Mouse (Mus musculus) cerebellum, postnatal 4 days (tissue): ENCODE results near the gene Plxnd1.

ENCODE experiments used
- DNase-seq, 2 experiments: peaks; one replicate each; pipeline ENCODE4 v3.0.0; 2022; ENCODE audit warnings: low spot score in 2 of 2, mixed read lengths in 1 of 2

The Plxnd1 gene

DNA sequence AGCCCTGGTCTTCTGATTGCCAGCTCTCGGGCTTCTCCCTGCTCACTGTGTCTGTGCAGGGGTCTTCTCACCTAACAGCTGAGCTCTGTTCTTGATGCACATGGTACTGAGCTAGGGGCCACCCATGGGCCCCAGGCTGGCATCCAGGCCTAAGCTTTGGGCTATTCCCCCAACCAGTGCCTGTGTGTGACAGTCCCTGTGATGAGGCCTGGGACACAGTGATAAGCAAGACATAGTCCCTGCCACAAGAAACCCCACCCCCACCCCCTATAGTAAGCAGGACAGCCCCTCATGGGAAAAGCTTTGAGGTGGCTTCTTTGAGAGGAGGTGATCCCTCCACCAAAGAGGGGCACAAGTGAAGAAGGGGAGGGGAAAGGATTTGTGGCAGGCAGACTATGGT is 76.2 kb downstream of the Plxnd1 start:
- DNase-seq, result no peak

- DNase-seq, result no peak
These were observed 78.2 kb downstream of the Plxnd1 start for GRCm38 (mm10) chr6:115916611-115917010.

DNA sequence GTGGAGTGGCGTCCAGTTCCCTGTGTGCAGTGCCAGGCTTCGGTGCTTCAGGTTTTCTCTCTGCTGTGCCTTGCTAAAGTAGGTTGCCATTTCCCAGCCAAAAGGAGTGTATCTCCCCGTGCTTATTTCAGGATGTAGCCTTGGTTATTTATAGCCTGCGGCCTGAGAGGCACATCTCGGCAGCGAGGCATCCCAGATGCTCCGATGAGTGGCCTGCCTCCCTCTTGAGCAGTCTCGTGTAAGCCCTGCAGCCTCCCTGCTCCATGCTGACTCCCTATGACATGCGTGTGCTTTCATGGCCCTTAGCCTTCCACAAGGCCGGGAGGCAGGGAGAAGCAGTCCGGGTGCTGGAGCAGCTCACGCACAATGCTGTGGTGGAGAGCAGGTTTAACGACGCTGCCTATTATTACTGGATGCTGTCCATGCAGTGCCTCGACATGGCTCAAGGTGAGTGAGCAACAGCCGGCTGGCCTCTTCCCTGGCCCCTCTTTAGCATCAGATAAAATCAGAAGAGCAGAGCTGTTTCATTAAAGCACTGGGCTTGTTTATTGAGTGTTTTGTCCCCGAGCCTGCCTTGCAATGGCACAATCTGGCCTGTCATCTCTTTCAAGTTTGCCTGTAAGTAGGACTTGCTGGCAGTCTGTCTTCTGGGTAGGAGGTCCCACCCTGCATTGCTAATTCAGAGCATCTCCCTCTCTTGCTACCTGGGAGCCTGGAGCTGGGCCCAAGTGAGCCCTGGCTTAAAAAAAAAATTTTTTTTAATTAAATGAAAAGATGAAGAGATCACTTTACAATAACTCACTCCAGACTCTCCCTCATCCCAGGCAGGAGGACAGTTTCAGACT is 79.0 kb downstream of the Plxnd1 start:
- DNase-seq, result no peak

DNA sequence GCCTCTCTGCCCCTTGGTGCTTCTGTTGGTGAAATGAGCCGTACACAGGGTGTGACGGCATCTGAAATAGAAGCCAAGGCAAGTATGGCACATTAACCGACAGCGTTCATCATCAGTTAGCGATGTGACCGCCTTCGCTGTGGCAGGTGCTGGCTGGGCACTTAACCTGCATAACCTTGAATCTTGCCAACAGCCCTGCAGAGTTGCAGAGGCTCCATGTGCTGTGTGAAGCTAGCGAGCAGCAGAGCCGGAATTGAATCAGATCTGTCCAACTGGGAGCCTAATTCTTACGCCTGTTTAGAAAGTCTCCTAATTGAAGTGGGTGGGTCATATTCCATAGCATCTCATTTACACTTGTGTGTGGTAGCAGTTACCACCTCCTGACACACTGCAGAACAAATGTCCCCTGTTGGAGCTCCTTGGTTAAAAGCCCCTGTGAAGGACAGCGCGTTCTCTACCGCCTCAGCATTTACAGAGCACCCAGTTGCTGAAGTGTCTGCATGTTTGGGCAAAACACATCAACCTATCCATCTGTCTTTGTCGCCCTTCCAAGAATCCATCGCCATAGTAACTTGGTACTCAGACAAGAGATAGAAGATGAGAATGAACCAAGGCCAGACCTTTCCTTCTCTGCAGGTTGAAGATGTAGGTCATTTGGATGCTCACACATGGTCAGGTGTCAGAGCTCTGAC is 80.1 kb downstream of the Plxnd1 start:
- peak in 1 of 2 experiments; percentile 46 for DNase-seq

DNA sequence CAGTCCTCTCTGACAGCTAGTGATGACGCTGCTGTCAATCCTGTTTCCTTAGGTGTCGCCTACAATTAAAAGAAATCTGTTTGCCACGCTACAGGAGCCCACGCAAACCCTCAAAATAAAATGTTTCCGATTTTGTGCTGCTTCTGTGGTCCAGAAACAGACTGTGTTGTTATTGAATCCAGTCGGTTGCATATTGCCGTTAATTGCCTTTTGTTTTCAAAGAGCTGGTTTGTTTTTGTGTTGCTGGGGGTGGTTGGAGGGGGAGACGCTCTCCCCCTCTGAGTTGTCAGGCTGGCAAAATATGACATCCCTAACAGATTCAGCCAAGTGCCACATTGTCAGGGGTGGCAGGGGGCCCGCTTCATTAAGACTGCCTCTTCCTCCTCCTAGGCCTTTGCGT is 81.3 kb downstream of the Plxnd1 start:
- DNase-seq, result no peak

GRCm38 (mm10) chr6:115911763-115912162 is 83.0 kb downstream of the Plxnd1 start:
- no peak for DNase-seq

DNA sequence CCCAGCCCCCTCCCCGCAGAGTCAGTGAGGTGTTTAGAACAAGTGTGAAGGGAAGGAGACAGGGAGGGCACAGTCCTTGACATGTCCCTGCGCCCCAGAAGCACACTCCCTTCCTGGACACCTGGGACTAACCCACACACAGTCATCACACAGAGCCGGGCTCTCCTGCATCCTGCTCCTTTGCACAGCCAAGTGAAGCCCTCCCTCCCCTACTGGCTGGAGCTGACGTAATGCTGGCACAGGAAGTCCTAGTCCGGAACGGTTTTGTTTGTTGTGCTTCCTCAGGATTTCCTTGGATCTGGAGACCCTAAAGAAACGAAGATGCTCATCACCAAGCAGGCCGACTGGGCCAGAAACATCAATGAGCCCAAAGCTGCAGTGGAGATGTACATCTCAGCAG is 84.9 kb downstream of the Plxnd1 start:
- DNase-seq, result no peak

GRCm38 (mm10) chr6:115909052-115909451 is 85.8 kb downstream of the Plxnd1 start:
- DNase-seq, result no peak

DNA sequence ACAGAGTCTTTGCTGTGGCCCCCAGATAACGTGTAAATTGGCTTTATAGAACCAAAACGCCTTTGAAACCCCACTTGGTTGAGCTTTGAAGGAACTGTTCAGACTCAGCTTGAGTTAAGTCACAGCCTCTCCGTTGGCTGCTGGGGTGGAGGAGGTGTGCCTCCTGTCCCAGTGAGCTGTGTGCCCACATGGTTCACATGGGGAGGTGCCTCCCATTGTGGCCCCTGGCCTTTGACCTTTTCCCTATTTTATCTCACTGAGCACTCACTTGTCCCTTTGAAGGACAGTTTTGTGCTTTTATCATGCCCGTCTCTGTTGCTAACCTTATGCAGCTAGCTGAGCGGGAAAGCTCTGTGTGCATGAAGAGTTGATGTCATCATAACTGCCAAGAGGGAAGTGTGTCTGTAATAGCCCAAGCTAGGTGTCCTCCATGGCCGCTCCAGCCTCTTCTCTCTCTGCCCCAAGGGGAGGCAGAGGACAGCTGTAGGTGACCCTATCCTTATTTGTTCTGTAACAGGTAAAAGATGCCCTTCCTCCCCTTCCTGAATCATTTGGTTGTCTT is 86.3 kb downstream of the Plxnd1 start:
- DNase-seq, result no peak

DNA sequence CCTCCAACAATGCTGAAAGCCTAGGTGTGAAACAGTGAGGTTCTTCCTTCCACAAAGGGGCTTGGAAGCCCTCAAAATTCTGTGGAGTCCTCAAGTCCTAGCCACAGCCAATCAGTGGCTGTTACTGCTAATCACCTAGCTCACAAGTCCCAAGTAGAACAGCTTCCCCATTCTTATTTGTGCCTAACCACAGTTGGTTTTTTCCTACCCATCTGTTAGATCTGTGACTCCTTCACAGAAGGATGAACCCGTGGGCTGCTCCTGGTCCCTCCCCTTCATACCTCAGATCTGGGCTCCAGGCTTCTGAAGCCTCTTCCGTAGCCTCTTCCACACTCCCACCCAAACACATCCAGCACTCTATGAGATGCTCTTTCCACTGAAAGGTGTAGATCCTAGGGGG is 87.9 kb downstream of the Plxnd1 start:
- no peak for DNase-seq

DNA sequence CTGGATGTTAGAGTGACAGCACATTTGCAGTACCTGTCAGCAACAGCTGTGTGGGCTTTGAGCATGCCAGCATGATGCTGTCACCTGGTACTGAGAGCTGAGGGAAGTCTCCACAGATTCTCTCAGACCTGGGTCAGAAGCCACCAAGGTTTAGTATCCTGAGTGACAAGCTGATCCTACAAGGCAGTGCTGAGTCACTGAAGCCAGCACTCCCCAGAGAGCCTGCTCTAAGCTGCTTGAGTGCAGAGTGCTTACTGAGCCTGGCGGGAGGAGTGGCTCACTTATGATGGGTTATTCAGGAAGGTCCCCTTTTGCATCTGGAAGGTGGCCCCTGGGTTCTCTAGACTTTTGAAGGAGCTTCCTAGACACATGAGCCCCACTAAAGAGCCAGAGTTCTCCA is 88.3 kb downstream of the Plxnd1 start:
- no peak for DNase-seq

GRCm38 (mm10) chr6:115905568-115905967 is 89.2 kb downstream of the Plxnd1 start:
- no peak for DNase-seq
